Mouse (Mus musculus) intestine, embryonic 16.5 days (tissue): ENCODE data around the gene Bean1. TPM values are rescaled to one million over a fixed set of nuclear protein-coding genes. Genes with fewer than 3 reads are reported as not detected.

Source experiments
- ATAC-seq: fragments of 200-750 bp; cut with Nextera tagmentation; 2 replicates; pipeline ENCODE4 v1.8.0; 2017; ENCODE audit warnings: moderate TSS enrichment, moderate library complexity
- H3K27ac ChIP-seq: fragments of 300-500 bp; sonication (generic); 2 replicates; pipeline ENCODE4 v1.5.1; 2014; ENCODE audit warnings: mild to moderate bottlenecking, low read length
- H3K27me3 ChIP-seq: fragments of 300-500 bp; sonication (generic); replicated peaks from 2 replicates; pipeline ENCODE4 v1.6.1; 2014; ENCODE audit warnings: low read length, control low read depth, mixed read lengths; ENCODE audit not compliant: control insufficient read depth, insufficient read depth
- H3K36me3 ChIP-seq: fragments of 300-500 bp; sonication (generic); 2 replicates; pipeline ENCODE4 v1.6.1; 2014; ENCODE audit warnings: low read length, control low read depth; ENCODE audit not compliant: control insufficient read depth, insufficient read depth
- H3K4me1 ChIP-seq: fragments of 300-500 bp; sonication (generic); 2 replicates; pipeline ENCODE4 v1.6.1; 2014; ENCODE audit warnings: low read length, control low read depth, mixed read lengths; ENCODE audit not compliant: control insufficient read depth, insufficient read depth
- H3K4me2 ChIP-seq: fragments of 300-500 bp; sonication (generic); 2 replicates; pipeline ENCODE4 v1.6.1; 2014; ENCODE audit warnings: low read depth, low read length, control low read depth
- H3K4me3 ChIP-seq: fragments of 300-500 bp; sonication (generic); 2 replicates; pipeline ENCODE4 v1.5.1; 2014; ENCODE audit warnings: mild to moderate bottlenecking, low read length
- H3K9ac ChIP-seq: fragments of 300-500 bp; sonication (generic); 2 replicates; pipeline ENCODE4 v1.6.1; 2014; ENCODE audit warnings: low read depth, low read length
- H3K9me3 ChIP-seq: fragments of 300-500 bp; sonication (generic); 2 replicates; pipeline ENCODE4 v1.6.1; 2016; ENCODE audit warnings: low read length, control low read depth; ENCODE audit not compliant: control insufficient read depth
- WGBS: fragments of 180-500 bp; shearing (Covaris S2); extraction: QIAGEN DNeasy Blood & Tissue Kit; methylation state at CpG from one replicate; pipeline ENCODE4 v1.1.7; 2014; 5-methylcytosine and 5-hydroxymethylcytosine counted together
- polyA plus RNA-seq: library from polyadenylated mRNA; unstranded; fragments of >200 nt; fragmentation: Nextera tagmentation; extraction: Ambion mirVana; gene quantifications from 2 replicates; pipeline ENCODE4 v1.2.1, GENCODE M21; 2015

The Bean1 gene
- polyA plus RNA-seq, 1 experiment from 2014 or later = 1.1 TPM

DNA sequence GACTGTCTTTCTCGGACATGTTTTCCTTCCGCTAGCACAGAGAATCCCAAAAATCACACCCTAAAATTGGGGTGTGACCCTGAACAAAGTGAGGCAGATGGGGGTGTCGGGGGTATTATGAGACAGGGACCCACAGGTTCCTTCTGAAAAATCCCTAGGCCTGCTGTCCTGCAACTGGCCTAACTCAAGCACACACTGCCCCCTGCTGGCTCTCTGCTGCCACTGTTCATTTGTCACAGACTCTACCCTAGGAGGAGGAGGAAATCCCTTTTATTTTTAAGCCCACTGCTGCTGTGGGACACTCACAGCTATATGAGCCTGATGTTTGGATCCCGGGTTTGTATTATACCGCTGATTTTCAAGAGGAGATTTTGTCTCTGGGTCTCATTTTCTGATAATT, 49.6 kb downstream of the Bean1 start:
- H3K9ac ChIP-seq = no peak overlapping the region

DNA sequence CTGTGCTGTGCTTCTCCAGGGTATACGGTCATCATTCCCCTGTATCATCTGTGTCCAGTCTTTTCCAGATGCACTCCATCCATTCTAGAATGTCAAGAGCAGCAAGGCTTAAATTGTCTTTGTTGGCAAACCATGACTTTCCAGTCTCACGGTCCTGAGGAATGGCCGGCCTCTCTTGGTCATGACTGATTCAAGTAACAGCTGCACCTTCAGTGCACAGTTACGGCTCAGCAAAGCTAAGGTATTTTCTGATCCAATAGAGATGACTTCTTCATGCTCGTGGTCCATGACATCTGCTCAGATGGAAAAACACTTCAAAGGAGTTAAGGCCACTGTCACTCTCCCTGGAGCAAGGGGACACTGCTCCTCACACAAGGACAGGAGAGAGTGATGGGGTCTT, 56.8 kb downstream of the Bean1 start:
- H3K4me2 ChIP-seq = no peak overlapping the region
- H3K4me1 ChIP-seq = no peaks in the 10 kb centered on the region
- no peak for ATAC-seq
- peaks cover 20% of the 10 kb centered on the region for H3K36me3 ChIP-seq
- H3K27ac ChIP-seq = no peak overlapping the region
- H3K9ac ChIP-seq = no peak overlapping the region
- no peaks in the 10 kb centered on the region for H3K9me3 ChIP-seq
- WGBS = 92% methylated on average over 5 of the region's 5 CpGs
- H3K4me3 ChIP-seq = no peak overlapping the region
- no peaks in the 10 kb centered on the region for H3K27me3 ChIP-seq

More for the DNA sequence above, 49.6 kb downstream of the Bean1 start:
- H3K4me1 ChIP-seq = no peaks in the 10 kb centered on the region
- 43% methylated on average over 5 of the region's 5 CpGs for WGBS
- H3K36me3 ChIP-seq = no peaks in the 10 kb centered on the region
- no peak overlapping the region for H3K4me3 ChIP-seq
- ATAC-seq = peak; percentile 73; the same call in 1 of the 2 replicates
- H3K27ac ChIP-seq = no peak overlapping the region
- no peak overlapping the region for H3K4me2 ChIP-seq
- H3K27me3 ChIP-seq = no peaks in the 10 kb centered on the region
- no peaks in the 10 kb centered on the region for H3K9me3 ChIP-seq

DNA sequence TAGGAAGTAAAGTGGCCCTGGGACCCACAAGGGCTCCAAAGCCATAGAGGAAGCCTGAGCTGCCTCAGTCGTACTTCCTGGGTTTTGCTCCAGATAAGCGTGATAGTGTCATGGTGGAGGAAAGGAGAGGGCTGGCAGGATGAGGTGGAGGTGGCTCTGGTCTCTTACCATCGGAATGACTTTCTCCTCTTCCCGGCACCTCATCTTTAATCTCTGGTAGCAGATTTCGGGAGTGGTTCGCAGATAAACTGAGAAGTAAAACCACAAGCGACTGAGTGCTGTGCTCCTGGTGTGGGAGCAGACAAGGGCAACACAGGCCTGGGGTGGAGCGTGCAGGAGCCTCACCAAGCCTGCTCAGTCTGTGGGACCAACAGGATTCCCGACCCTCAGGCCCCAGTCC, 60.1 kb downstream of the Bean1 start:
- no peak for ATAC-seq
- H3K9me3 ChIP-seq = no peaks in the 10 kb centered on the region
- no peak overlapping the region for H3K4me3 ChIP-seq
- no peak overlapping the region for H3K27ac ChIP-seq
- no peak overlapping the region for H3K9ac ChIP-seq
- H3K27me3 ChIP-seq = no peaks in the 10 kb centered on the region
- no peak overlapping the region for H3K4me2 ChIP-seq
- no peaks in the 10 kb centered on the region for H3K4me1 ChIP-seq
- 93% methylated on average over 9 of the region's 9 CpGs for WGBS
- peaks cover 20% of the 10 kb centered on the region for H3K36me3 ChIP-seq

DNA sequence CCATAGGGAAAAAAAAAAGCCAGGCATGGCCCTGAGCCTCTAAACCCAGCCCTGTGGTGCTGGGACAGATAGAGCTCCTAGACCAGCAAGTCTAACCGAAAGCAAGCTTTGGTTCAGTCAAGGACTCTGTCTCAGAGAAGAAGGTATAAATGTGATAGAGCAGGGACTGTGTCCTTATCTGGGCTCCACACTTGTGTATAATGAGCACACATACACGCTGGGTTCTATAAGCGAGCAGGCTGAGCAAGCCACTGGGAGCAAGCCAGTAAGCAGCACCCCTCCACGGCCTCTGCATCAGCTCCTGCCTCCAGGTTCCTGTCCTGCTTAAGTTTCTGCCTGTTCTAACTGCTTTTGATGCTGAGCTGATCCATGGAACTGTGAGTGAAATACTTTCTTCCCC, 61.8 kb downstream of the Bean1 start:
- Histone ChIP-seq H3K36me3 (peaks cover 16% of the 10 kb centered on the region), H3K4me2 (no peak overlapping the region), H3K9me3 (no peaks in the 10 kb centered on the region), H3K27me3 (no peaks in the 10 kb centered on the region), H3K27ac (no peak overlapping the region), H3K4me3 (no peak overlapping the region), H3K4me1 (no peaks in the 10 kb centered on the region), H3K9ac (no peak overlapping the region)
- ATAC-seq = no peak
- WGBS = 96% methylated on average over 4 of the region's 4 CpGs

GRCm38 (mm10) chr8:104232919-104233318, 62.7 kb downstream of the Bean1 start:
- no peak for ATAC-seq
- H3K9me3 ChIP-seq = no peaks in the 10 kb centered on the region
- H3K4me2 ChIP-seq = no peak overlapping the region
- H3K9ac ChIP-seq = no peak overlapping the region
- H3K4me1 ChIP-seq = no peaks in the 10 kb centered on the region
- H3K27ac ChIP-seq = no peak overlapping the region
- H3K27me3 ChIP-seq = no peaks in the 10 kb centered on the region
- no peak overlapping the region for H3K4me3 ChIP-seq
- 95% methylated on average over 5 of the region's 5 CpGs for WGBS
- H3K36me3 ChIP-seq = peaks cover 13% of the 10 kb centered on the region

GRCm38 (mm10) chr8:104234573-104234972, 64.3 kb downstream of the Bean1 start:
- no peak overlapping the region for H3K9ac ChIP-seq
- H3K9me3 ChIP-seq = no peaks in the 10 kb centered on the region
- no peaks in the 10 kb centered on the region for H3K4me1 ChIP-seq
- no peak overlapping the region for H3K27ac ChIP-seq
- ATAC-seq = peak; percentile 33; the same call in 1 of the 2 replicates
- 58% methylated on average over 6 of the region's 6 CpGs for WGBS
- no peak overlapping the region for H3K4me3 ChIP-seq
- peaks cover 15% of the 10 kb centered on the region for H3K36me3 ChIP-seq
- no peaks in the 10 kb centered on the region for H3K27me3 ChIP-seq
- H3K4me2 ChIP-seq = no peak overlapping the region

- H3K36me3 ChIP-seq = peaks cover 9% of the 10 kb centered on the region
Measured at GRCm38 (mm10) chr8:104239418-104239861, 69.2 kb downstream of the Bean1 start.

GRCm38 (mm10) chr8:104242038-104242644, 71.9 kb downstream of the Bean1 start:
- Histone ChIP-seq H3K4me3 (no peak overlapping the region), H3K4me2 (no peak overlapping the region), H3K36me3 (peaks cover 9% of the 10 kb centered on the region), H3K9me3 (no peaks in the 10 kb centered on the region), H3K9ac (no peak overlapping the region), H3K4me1 (0 out of 2 replicates have a peak, but pooled peaks cover 5% of the 10 kb centered on the region), H3K27ac (no peak overlapping the region), H3K27me3 (no peaks in the 10 kb centered on the region)
- ATAC-seq = peak; percentile 12; the same call in 1 of the 2 replicates
- 73% methylated on average over 12 of the region's 12 CpGs for WGBS

More at GRCm38 (mm10) chr8:104239418-104239861, 69.2 kb downstream of the Bean1 start:
- no peak for ATAC-seq
- Histone ChIP-seq H3K27ac (no peak overlapping the region), H3K9me3 (no peaks in the 10 kb centered on the region), H3K4me3 (no peak overlapping the region), H3K9ac (no peak overlapping the region), H3K4me2 (no peak overlapping the region), H3K4me1 (no peaks in the 10 kb centered on the region), H3K27me3 (no peaks in the 10 kb centered on the region)
- 84% methylated on average over 10 of the region's 10 CpGs for WGBS

GRCm38 (mm10) chr8:104246621-104247020, 76.4 kb downstream of the Bean1 start:
- 77% methylated on average over 4 of the region's 4 CpGs for WGBS
- Histone ChIP-seq H3K27me3 (no peaks in the 10 kb centered on the region), H3K27ac (no peak overlapping the region)

More at GRCm38 (mm10) chr8:104246621-104247020, 76.4 kb downstream of the Bean1 start:
- Histone ChIP-seq H3K4me1 (peaks cover 10% of the 10 kb centered on the region; the same call in 1 of the 2 replicates), H3K36me3 (peaks cover 3% of the 10 kb centered on the region; the same call in 1 of the 2 replicates), H3K9ac (no peak overlapping the region), H3K9me3 (no peaks in the 10 kb centered on the region), H3K4me3 (no peak overlapping the region), H3K4me2 (no peak overlapping the region)
- no peak for ATAC-seq
